Mouse (Mus musculus): ENCODE data around the gene Ttc7b.

- TF ChIP-seq POLR2A (IDR thresholded peaks at IDR 0.05; ENCODE audit: extremely low read depth, insufficient read depth, low read length) (no peak), CTCF (IDR thresholded peaks at IDR 0.05; ENCODE audit: low read depth, low read length) (no peak)
Observed at GRCm38 (mm10) chr12:100512641-100513040, 8.0 kb downstream of the Ttc7b start.
